Mouse (Mus musculus) ES-Bruce4 (cell line): Measurements from ENCODE around the gene Olfr1359.

Source experiments
- CTCF ChIP-seq: IDR thresholded peaks from one replicate; pipeline ENCODE4 v1.8.1; 2011; ENCODE audit warnings: low read depth, low read length
- POLR2A ChIP-seq: IDR thresholded peaks from one replicate; pipeline ENCODE4 v1.8.1; 2011; ENCODE audit warnings: low read length; ENCODE audit not compliant: insufficient read depth

GRCm38 (mm10) chr13:21663286-21663685 lies 34.6 kb upstream of the Olfr1359 start, which contains the start of gene Olfr1361:
- no peak for TF ChIP-seq CTCF
- no peak for TF ChIP-seq POLR2A
